Mouse (Mus musculus) CD4-positive, CD25-positive, alpha-beta regulatory T cell, adult 4 months (primary cell): ENCODE measurements around the gene Mmel1. TPM values are rescaled to one million over a fixed set of nuclear protein-coding genes. Genes with fewer than 3 reads are reported as not detected.
A peak's percentile ranks its signal among the peaks of the same experiment; 100 is the strongest.

Experiments used
- ATAC-seq: one replicate; pipeline ENCODE4 v1.8.0; 2017
- polyA plus RNA-seq, 2 experiments: library from polyadenylated mRNA; unstranded; fragments of 100-300 nt; shearing (Covaris generic); gene quantifications; one replicate each; pipeline ENCODE4 v1.2.1; 2017

The Mmel1 gene
- polyA plus RNA-seq, 2 experiments from 2014 or later: not detected

GRCm38 (mm10) chr4:154908490-154908889 is 39.1 kb downstream of the Mmel1 start:
- ATAC-seq: no peak

- ATAC-seq: no peak
Observed at GRCm38 (mm10) chr4:154910606-154911522, 41.5 kb downstream of the Mmel1 start.

DNA sequence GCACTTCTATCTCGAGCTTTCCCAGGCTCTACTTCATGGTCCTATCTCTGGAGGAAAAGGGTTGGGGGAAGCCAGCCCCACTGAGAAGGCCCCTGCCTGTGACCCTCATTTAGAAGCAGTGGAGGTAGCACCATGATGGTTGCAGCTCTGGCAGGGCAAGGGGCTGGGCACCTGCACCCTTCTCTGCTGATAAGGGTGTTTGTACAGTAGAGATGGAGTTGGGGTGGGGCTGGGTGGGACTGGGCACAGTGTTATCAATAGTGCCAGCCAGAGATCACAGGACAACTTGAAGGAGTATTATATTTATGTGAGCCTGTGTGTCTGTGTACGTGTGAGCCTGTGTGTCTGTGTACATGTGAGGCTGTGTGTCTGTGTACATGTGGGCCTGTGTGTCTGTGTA is 42.3 kb downstream of the Mmel1 start:
- ATAC-seq: no peak

DNA sequence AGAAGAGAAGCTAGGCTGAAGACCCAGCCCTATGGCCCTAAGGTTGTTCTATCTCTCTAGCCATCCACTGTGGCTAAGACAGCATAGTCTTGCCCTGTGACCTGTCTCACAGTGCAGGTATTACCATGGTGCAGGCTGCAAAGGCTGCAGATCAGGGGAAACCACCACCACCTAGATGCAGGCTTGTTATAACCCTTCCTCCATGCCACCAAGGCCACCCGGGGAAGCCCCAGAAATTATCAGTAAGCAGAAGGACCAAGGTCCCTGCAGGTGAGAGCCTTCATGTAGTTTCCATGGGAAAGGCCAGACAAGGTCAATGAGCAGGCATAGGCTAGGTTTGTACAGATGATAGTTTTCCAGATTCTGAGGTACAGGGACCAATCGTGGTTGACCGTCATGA is 44.5 kb downstream of the Mmel1 start:
- peak; percentile 39 for ATAC-seq

- ATAC-seq: no peak
Observed at GRCm38 (mm10) chr4:154914252-154914651, 44.9 kb downstream of the Mmel1 start.

GRCm38 (mm10) chr4:154914707-154915106 is 45.3 kb downstream of the Mmel1 start:
- no peak for ATAC-seq

GRCm38 (mm10) chr4:154915286-154915685 is 45.9 kb downstream of the Mmel1 start:
- ATAC-seq: no peak

DNA sequence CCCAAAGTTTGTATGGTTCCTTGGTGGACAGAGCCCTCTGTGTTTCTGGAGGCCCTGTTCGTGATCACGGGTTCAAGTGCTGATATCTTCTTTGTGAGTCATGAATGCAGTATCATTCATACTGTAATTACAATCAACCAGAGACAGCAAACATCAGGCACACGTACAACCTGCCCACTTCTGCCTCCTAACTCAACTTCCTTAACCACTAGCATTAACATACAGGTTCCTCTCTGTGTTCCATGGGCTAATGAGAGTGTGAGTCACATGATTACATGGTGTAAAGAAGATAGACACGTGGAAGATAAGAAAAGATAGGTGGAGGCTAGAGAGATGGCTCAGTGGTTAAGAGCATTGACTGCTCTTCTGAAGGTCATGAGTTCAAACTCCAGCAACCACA is 47.3 kb downstream of the Mmel1 start:
- no peak for ATAC-seq

- no peak for ATAC-seq
Observed at GRCm38 (mm10) chr4:154922291-154922690, 52.9 kb downstream of the Mmel1 start.

GRCm38 (mm10) chr4:154922931-154923330 is 53.5 kb downstream of the Mmel1 start:
- ATAC-seq: no peak

DNA sequence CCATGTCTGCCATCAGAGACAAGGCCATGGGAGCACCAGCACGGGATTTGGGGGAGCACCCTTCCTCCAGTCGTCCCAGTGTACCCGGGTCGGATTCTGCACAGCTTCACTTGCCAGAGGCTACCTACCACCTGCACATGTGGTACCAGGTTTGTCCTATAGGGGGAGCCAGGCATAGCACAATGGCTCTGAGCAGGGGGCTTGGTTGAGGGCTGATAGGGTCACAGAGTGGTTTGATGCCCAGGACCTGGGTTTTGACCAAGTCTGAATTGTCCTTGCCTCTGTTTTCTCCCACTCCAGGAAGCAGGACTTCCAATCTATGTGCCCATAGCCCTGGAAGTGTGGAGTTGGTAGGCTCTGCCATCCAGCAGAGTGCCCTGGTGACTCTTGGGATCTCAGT is 56.0 kb downstream of the Mmel1 start:
- ATAC-seq: no peak

GRCm38 (mm10) chr4:154926969-154927898 is 57.8 kb downstream of the Mmel1 start:
- ATAC-seq: no peak

- ATAC-seq: peak; percentile 90
Observed at GRCm38 (mm10) chr4:154927899-154928337, 58.5 kb downstream of the Mmel1 start.

DNA sequence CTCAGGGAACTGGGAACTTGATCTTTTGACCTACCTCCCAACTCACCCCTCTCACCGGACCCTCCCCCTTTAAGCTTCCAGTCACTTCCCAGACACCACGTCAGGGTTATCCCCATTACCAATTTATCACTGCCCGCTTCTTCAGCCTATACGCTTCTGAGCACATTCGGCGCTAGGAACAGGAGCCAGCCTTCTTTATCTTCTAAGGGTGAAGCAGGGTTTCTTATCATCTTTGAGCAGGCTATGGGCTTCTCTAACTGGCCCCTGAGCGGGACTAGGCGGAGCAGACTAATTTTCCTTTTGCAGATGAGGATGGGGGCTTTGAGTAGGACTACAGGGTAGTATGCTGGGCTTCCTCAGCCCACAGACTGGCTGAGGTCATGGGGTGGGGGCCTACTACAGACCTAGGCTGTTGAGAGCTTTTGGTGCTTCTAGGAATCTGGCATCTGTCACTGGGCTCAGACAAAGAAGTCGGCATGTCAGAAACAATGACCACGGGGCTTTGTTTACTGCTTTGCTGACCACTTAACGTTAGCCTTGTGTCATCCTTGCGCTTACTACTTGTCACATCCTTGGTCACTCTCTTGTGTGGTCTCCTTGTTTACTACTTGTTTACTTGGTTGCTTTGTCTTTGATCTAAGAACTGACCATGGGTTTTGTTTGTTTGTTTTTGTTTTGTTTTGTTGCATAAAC is 59.2 kb downstream of the Mmel1 start, which contains the start of gene Tnfrsf14:
Gene Tnfrsf14, minus strand, starts transcription at position 169 of the 693 bp plus-strand sequence.
- ATAC-seq: peak; percentile 15

GRCm38 (mm10) chr4:154929088-154929660 is 59.8 kb downstream of the Mmel1 start:
- ATAC-seq: no peak

GRCm38 (mm10) chr4:154933306-154933907 is 64.0 kb downstream of the Mmel1 start:
- no peak for ATAC-seq

DNA sequence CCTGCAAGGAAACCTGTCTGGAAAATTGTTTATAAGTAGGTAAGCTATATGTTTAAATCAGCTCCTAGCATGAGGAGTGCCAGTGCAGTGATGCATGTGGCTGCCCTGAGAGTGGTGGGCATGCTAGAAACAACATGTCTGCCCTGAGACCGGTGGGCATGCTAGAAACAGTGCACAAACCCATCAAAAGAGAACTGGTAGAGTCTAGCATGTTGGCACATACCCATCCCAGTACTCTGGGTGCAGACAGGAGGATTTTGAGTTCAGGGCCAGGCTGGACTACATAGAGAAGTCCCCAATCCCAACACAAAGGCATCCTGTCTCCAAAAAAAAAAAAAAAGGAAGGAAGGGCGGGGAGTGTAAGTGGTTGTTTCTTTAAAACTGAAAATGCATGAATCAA is 65.4 kb downstream of the Mmel1 start:
- ATAC-seq: no peak

GRCm38 (mm10) chr4:154935788-154936187 is 66.4 kb downstream of the Mmel1 start:
- ATAC-seq: peak; percentile 48

DNA sequence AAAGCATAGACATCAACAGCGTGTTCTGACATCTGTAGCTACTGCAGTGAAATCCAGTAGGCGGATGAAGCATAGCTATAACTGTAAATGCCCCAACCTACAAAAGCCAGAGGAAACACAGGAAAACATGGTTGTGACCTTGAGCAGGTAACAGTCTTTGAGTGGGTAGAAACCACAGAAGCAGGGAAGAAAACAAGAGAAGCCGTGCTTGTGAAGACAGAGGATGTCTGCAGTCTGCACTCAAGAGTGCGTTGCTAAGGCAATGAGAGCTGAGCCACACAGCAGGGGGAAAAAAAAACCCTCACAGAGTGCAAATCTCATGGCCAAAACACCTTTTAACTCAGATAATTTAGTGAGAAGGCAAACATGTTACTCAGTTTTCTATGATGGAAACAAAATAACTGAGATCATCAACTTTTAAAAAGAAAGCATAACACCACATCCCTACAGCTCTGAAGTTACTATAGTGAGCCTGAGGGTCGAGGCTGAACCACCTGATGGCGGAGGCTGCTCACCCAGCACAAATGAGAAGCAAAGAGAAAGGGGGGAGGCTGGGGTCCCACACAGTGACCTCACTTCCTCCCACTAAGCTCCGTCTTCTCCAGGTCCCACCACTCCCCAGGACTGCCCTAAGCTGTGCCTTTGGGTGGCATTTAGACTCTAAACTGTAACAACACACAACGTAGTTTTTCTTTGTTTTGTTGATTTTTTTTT is 67.3 kb downstream of the Mmel1 start:
- ATAC-seq: peak; percentile 93

- no peak for ATAC-seq
Observed at GRCm38 (mm10) chr4:154937746-154938145, 68.4 kb downstream of the Mmel1 start.

DNA sequence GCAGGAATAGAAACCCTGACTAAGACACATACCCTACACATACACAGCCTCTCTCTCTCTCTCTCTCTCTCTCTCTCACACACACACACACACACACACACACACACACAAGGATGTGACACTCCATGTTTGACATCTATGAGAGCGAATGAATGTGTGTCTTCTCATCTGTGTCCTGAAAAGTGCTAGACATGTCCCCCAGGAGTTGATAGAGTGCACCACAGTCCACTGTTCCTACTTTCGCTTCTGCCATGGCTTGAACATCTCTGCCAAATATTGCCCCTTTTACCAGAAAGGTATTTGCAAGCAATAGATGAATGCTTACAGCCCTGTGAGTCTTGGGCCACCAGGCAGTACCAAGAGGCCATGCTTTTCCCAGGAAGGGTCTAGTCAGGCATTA is 70.8 kb downstream of the Mmel1 start:
- ATAC-seq: no peak
